Mouse (Mus musculus): ENCODE data around the gene Eva1b. TPM values are rescaled to one million over a fixed set of nuclear protein-coding genes. Genes with fewer than 3 reads are reported as not detected.

Eva1b gene
- total RNA-seq, 1 experiment, result 48.7 TPM

GRCm38 (mm10) chr4:126117116-126117515 lies 30.4 kb upstream of the Eva1b start:
- Histone ChIP-seq H3K9ac (ENCODE audit: insufficient read depth, low read depth, low read length, poor library complexity, severe bottlenecking) (no peak overlapping the region), H3K4me1 (ENCODE audit: control insufficient read depth in 2 of 2, insufficient read depth in 2 of 2, low read length in 2 of 2, poor library complexity in 1 of 2) (peaks cover 0 to 3% of the 10 kb centered on the region in 2 experiments; a peak in 1 of 4 replicates), H3K27ac (ENCODE audit: insufficient read depth, low read depth, low read length, poor library complexity, severe bottlenecking) (no peak overlapping the region), H3K9me3 (ENCODE audit: control insufficient read depth, insufficient read depth, low read depth, low read length) (no peaks in the 10 kb centered on the region), H3K36me3 (ENCODE audit: control insufficient read depth, insufficient read depth, low read length, poor library complexity, severe bottlenecking) (no peaks in the 10 kb centered on the region; the same call in 1 of the 2 replicates), H3K4me3 (ENCODE audit: insufficient read depth in 1 of 2, low read depth in 1 of 2, low read length in 2 of 2, poor library complexity in 1 of 2, severe bottlenecking in 1 of 2) (no peak overlapping the region)
- no peak for DNase-seq (ENCODE audit: low read depth, low spot score)
- in situ Hi-C loops (cut with MboI; ENCODE audit: low sequenced_read_pairs in 2 of 2, unreplicated experiment in 2 of 2), result no loop called here
- no peak for TF ChIP-seq MAFK (IDR thresholded peaks at IDR 0.05; ENCODE audit: insufficient read depth, low read depth, low read length)
- TF ChIP-seq ZC3H11A (IDR thresholded peaks at IDR 0.05; ENCODE audit: borderline replicate concordance, low read depth, low read length), result no peak
- TF ChIP-seq ZNF384 (IDR thresholded peaks at IDR 0.05; ENCODE audit: low read depth, low read length), result no peak
- TF ChIP-seq CHD2 (IDR thresholded peaks at IDR 0.05; ENCODE audit: low read depth, low read length), result no peak
- TF ChIP-seq HCFC1 (IDR thresholded peaks at IDR 0.05; ENCODE audit: borderline replicate concordance, insufficient read depth, low read length), result no peak

GRCm38 (mm10) chr4:126118651-126119050 lies 28.9 kb upstream of the Eva1b start:
- peaks cover 0 to 2% of the 10 kb centered on the region in 2 experiments; a peak in 1 of 4 replicates for H3K4me1 ChIP-seq (ENCODE audit: control insufficient read depth in 2 of 2, insufficient read depth in 2 of 2, low read length in 2 of 2, poor library complexity in 1 of 2)
- no peak overlapping the region for H3K4me3 ChIP-seq (ENCODE audit: insufficient read depth in 1 of 2, low read depth in 1 of 2, low read length in 2 of 2, poor library complexity in 1 of 2, severe bottlenecking in 1 of 2)
- no peaks in the 10 kb centered on the region; the same call in 1 of the 2 replicates for H3K36me3 ChIP-seq (ENCODE audit: control insufficient read depth, insufficient read depth, low read length, poor library complexity, severe bottlenecking)
- in situ Hi-C loops (cut with MboI; ENCODE audit: low sequenced_read_pairs in 2 of 2, unreplicated experiment in 2 of 2), result no loop called here
- TF ChIP-seq ZC3H11A (IDR thresholded peaks at IDR 0.05; ENCODE audit: borderline replicate concordance, low read depth, low read length) (no peak), HCFC1 (IDR thresholded peaks at IDR 0.05; ENCODE audit: borderline replicate concordance, insufficient read depth, low read length) (no peak), ZNF384 (IDR thresholded peaks at IDR 0.05; ENCODE audit: low read depth, low read length) (no peak), CHD2 (IDR thresholded peaks at IDR 0.05; ENCODE audit: low read depth, low read length) (no peak), MAFK (IDR thresholded peaks at IDR 0.05; ENCODE audit: insufficient read depth, low read depth, low read length) (no peak)
- no peak for DNase-seq (ENCODE audit: low read depth, low spot score)
- H3K9me3 ChIP-seq (ENCODE audit: control insufficient read depth, insufficient read depth, low read depth, low read length), result no peaks in the 10 kb centered on the region
- no peak overlapping the region for H3K9ac ChIP-seq (ENCODE audit: insufficient read depth, low read depth, low read length, poor library complexity, severe bottlenecking)
- H3K27ac ChIP-seq (ENCODE audit: insufficient read depth, low read depth, low read length, poor library complexity, severe bottlenecking), result no peak overlapping the region

DNA sequence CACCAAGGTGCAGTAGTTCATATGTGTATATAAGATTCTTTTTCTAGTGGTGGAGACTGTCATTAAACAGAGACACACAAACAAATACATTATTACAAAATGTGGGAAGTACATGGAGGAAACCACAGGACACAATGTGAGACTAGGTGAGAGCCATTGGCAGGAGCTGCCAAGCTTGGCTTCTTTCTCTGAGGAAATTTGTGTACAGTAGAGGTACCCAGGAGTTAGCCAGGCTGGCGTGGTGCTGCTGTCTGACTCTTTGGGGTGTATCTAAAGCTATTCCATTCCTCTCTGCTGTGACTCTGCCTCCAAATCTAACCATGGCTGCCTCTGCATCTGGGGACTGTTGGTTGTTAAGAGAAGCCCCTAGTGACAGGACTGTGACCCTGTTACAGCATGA lies 28.5 kb upstream of the Eva1b start:
- Histone ChIP-seq H3K27ac (ENCODE audit: insufficient read depth, low read depth, low read length, poor library complexity, severe bottlenecking) (no peak overlapping the region), H3K4me1 (ENCODE audit: control insufficient read depth in 2 of 2, insufficient read depth in 2 of 2, low read length in 2 of 2, poor library complexity in 1 of 2) (0 out of 4 replicates have a peak, but pooled peaks cover 0 to 2% of the 10 kb centered on the region in 2 experiments), H3K9me3 (ENCODE audit: control insufficient read depth, insufficient read depth, low read depth, low read length) (no peaks in the 10 kb centered on the region), H3K4me3 (ENCODE audit: insufficient read depth in 1 of 2, low read depth in 1 of 2, low read length in 2 of 2, poor library complexity in 1 of 2, severe bottlenecking in 1 of 2) (no peak overlapping the region), H3K36me3 (ENCODE audit: control insufficient read depth, insufficient read depth, low read length, poor library complexity, severe bottlenecking) (no peaks in the 10 kb centered on the region; the same call in 1 of the 2 replicates), H3K9ac (ENCODE audit: insufficient read depth, low read depth, low read length, poor library complexity, severe bottlenecking) (no peak overlapping the region)
- DNase-seq (ENCODE audit: low read depth, low spot score), result no peak
- TF ChIP-seq ZNF384 (IDR thresholded peaks at IDR 0.05; ENCODE audit: low read depth, low read length), result no peak
- no peak for TF ChIP-seq CHD2 (IDR thresholded peaks at IDR 0.05; ENCODE audit: low read depth, low read length)
- TF ChIP-seq MAFK (IDR thresholded peaks at IDR 0.05; ENCODE audit: insufficient read depth, low read depth, low read length), result no peak
- TF ChIP-seq ZC3H11A (IDR thresholded peaks at IDR 0.05; ENCODE audit: borderline replicate concordance, low read depth, low read length), result no peak
- no peak for TF ChIP-seq HCFC1 (IDR thresholded peaks at IDR 0.05; ENCODE audit: borderline replicate concordance, insufficient read depth, low read length)
- in situ Hi-C loops (cut with MboI; ENCODE audit: low sequenced_read_pairs in 2 of 2, unreplicated experiment in 2 of 2), result no loop called here

DNA sequence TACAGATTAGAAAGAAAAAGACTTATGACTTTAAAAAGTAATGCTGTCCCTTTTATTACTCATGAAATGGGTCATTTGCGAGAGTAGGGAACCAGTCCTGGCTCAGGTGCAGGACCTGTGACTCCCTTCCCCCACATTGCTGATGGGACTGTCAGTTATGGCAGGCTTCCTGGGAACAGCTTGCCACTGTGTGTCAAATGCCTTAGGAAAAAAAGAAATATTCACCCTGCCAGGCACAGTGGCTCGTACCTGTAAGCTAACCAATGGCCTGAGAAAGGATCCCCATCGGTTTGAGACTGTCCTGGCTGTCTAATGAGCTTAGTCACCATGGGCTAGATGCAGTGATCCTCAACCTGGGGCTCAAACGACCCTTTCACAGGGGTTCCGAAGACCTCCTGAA lies 27.5 kb upstream of the Eva1b start:
- no peak overlapping the region for H3K4me3 ChIP-seq (ENCODE audit: insufficient read depth in 1 of 2, low read depth in 1 of 2, low read length in 2 of 2, poor library complexity in 1 of 2, severe bottlenecking in 1 of 2)
- peaks cover 4% of the 10 kb centered on the region; the same call in 1 of the 2 replicates for H3K36me3 ChIP-seq (ENCODE audit: control insufficient read depth, insufficient read depth, low read length, poor library complexity, severe bottlenecking)
- in situ Hi-C loops (cut with MboI; ENCODE audit: low sequenced_read_pairs in 2 of 2, unreplicated experiment in 2 of 2), result no loop called here
- no peaks in the 10 kb centered on the region for H3K9me3 ChIP-seq (ENCODE audit: control insufficient read depth, insufficient read depth, low read depth, low read length)
- H3K9ac ChIP-seq (ENCODE audit: insufficient read depth, low read depth, low read length, poor library complexity, severe bottlenecking), result no peak overlapping the region
- TF ChIP-seq MAFK (IDR thresholded peaks at IDR 0.05; ENCODE audit: insufficient read depth, low read depth, low read length) (no peak), CHD2 (IDR thresholded peaks at IDR 0.05; ENCODE audit: low read depth, low read length) (no peak), ZC3H11A (IDR thresholded peaks at IDR 0.05; ENCODE audit: borderline replicate concordance, low read depth, low read length) (no peak), HCFC1 (IDR thresholded peaks at IDR 0.05; ENCODE audit: borderline replicate concordance, insufficient read depth, low read length) (no peak), ZNF384 (IDR thresholded peaks at IDR 0.05; ENCODE audit: low read depth, low read length) (no peak)
- no peak overlapping the region for H3K27ac ChIP-seq (ENCODE audit: insufficient read depth, low read depth, low read length, poor library complexity, severe bottlenecking)
- H3K4me1 ChIP-seq (ENCODE audit: control insufficient read depth in 2 of 2, insufficient read depth in 2 of 2, low read length in 2 of 2, poor library complexity in 1 of 2), result 0 out of 4 replicates have a peak, but pooled peaks cover 0 to 2% of the 10 kb centered on the region in 2 experiments
- no peak for DNase-seq (ENCODE audit: low read depth, low spot score)
